Mouse (Mus musculus) lung, postnatal 0 days (tissue): ENCODE measurements around the gene Fam126b. TPM values are rescaled to one million over a fixed set of nuclear protein-coding genes. Genes with fewer than 3 reads are reported as not detected.

ENCODE experiments used
- ATAC-seq: fragments of 200-750 bp; cut with Nextera tagmentation; 2 replicates; pipeline ENCODE4 v1.8.0; 2017; ENCODE audit warnings: moderate library complexity
- DNase-seq: peaks from one replicate; pipeline ENCODE4 v3.0.0-alpha.2; 2016; ENCODE audit warnings: low spot score
- H3K27ac ChIP-seq: fragments of 300-500 bp; sonication (generic); 2 replicates; pipeline ENCODE4 v1.5.1; 2014; ENCODE audit warnings: antibody characterized with exemption, mild to moderate bottlenecking, low read length, mixed read lengths
- H3K27me3 ChIP-seq: fragments of 300-500 bp; sonication (generic); replicated peaks from 2 replicates; pipeline ENCODE4 v1.6.1; 2014; ENCODE audit warnings: low read length, mixed read lengths; ENCODE audit not compliant: insufficient read depth
- H3K36me3 ChIP-seq: fragments of 300-500 bp; sonication (generic); 2 replicates; pipeline ENCODE4 v1.6.1; 2014; ENCODE audit warnings: low read length, mixed read lengths; ENCODE audit not compliant: insufficient read depth
- H3K4me1 ChIP-seq: fragments of 300-500 bp; sonication (generic); 2 replicates; pipeline ENCODE4 v1.6.1; 2014; ENCODE audit warnings: antibody characterized with exemption, low read depth, low read length, mixed read lengths; ENCODE audit not compliant: insufficient read depth
- H3K4me2 ChIP-seq: fragments of 300-500 bp; sonication (generic); replicated peaks from 2 replicates; pipeline ENCODE4 v1.6.1; 2014; ENCODE audit warnings: low read depth, mild to moderate bottlenecking, low read length, moderate library complexity, mixed read lengths
- H3K4me3 ChIP-seq: fragments of 300-500 bp; sonication (generic); 2 replicates; pipeline ENCODE4 v1.5.1; 2014; ENCODE audit warnings: low read depth, low read length
- H3K9ac ChIP-seq: fragments of 300-500 bp; sonication (generic); replicated peaks from 2 replicates; pipeline ENCODE4 v1.6.1; 2014; ENCODE audit warnings: low read depth, mild to moderate bottlenecking
- H3K9me3 ChIP-seq: fragments of 300-500 bp; sonication (generic); 2 replicates; pipeline ENCODE4 v1.6.1; 2016; ENCODE audit warnings: low read length, mixed read lengths
- CTCF ChIP-seq: IDR thresholded peaks from 2 replicates; pipeline ENCODE4 v1.5.1; 2016; ENCODE audit warnings: antibody characterized with exemption, mild to moderate bottlenecking
- EP300 ChIP-seq: IDR thresholded peaks from 2 replicates; pipeline ENCODE4 v1.6.1; 2016; ENCODE audit warnings: antibody characterized with exemption, mild to moderate bottlenecking, control low read depth
- WGBS: fragments of 180-500 bp; shearing (Covaris S2); extraction: QIAGEN DNeasy Blood & Tissue Kit; methylation state at CpG from one replicate; pipeline ENCODE4 v1.1.7; 2014; 5-methylcytosine and 5-hydroxymethylcytosine counted together
- polyA plus RNA-seq: library from polyadenylated mRNA; unstranded; fragments of >200 nt; fragmentation: Nextera tagmentation; extraction: Ambion mirVana; gene quantifications from 2 replicates; pipeline ENCODE4 v1.2.1, GENCODE M21; 2015

The Fam126b gene
- polyA plus RNA-seq, 1 experiment from 2014 or later = 6.6 TPM

GRCm38 (mm10) chr1:58541386-58541785 lies 44.7 kb downstream of the Fam126b start:
- DNase-seq (no peak), ATAC-seq (no peak)
- WGBS = 72% methylated on average over 1 of the region's 1 CpGs
- H3K9me3 ChIP-seq = no peaks in the 10 kb centered on the region
- no peaks in the 10 kb centered on the region for H3K4me1 ChIP-seq
- no peaks in the 10 kb centered on the region for H3K27me3 ChIP-seq
- no peak for TF ChIP-seq EP300
- no peak for TF ChIP-seq CTCF
- peaks cover 26% of the 10 kb centered on the region; the same call in 1 of the 2 replicates for H3K36me3 ChIP-seq
- H3K9ac ChIP-seq = no peak overlapping the region
- H3K4me2 ChIP-seq = no peak overlapping the region
- H3K4me3 ChIP-seq = no peak overlapping the region
- H3K27ac ChIP-seq = no peak overlapping the region

DNA sequence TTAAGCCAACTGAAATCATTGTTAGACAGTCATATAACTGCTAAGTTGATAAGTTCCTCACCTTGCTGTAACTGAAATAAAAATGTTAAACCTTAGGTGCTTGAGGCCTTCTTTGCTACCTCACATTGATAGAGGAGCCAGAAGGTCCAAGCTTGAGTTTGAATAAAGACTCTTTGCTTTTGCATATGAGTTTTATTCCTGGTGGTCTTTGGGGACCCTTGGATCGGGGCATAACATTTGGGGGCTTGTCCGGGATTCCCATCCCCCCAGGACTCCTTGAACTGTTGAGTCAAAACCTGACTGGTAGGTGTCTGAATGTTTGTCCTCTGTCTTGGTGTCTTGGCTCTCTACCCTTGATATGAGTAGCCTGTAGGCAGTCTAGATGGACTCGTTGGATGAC lies 78.9 kb downstream of the Fam126b start:
- no peak for ATAC-seq
- H3K4me1 ChIP-seq = no peaks in the 10 kb centered on the region; the same call in 1 of the 2 replicates
- H3K9ac ChIP-seq = no peak overlapping the region
- H3K9me3 ChIP-seq = peaks cover 13% of the 10 kb centered on the region
- no peak overlapping the region for H3K4me3 ChIP-seq
- no peak overlapping the region for H3K4me2 ChIP-seq
- 96% methylated on average over 3 of the region's 3 CpGs for WGBS
- no peak for DNase-seq
- no peaks in the 10 kb centered on the region for H3K27me3 ChIP-seq
- no peak for TF ChIP-seq CTCF
- H3K36me3 ChIP-seq = no peaks in the 10 kb centered on the region
- H3K27ac ChIP-seq = no peak overlapping the region

GRCm38 (mm10) chr1:58504577-58505254 lies 81.4 kb downstream of the Fam126b start, which contains the start of gene Orc2:
TSS of gene Orc2 (minus strand) at chr1:58505109.
- Histone ChIP-seq H3K9me3 (peaks cover 13% of the 10 kb centered on the region), H3K27me3 (no peaks in the 10 kb centered on the region), H3K4me3 (peak within 1 kb of the TSS; percentile 90), H3K4me2 (peak within 1 kb of the TSS; percentile 92), H3K36me3 (peaks cover 2% of the 10 kb centered on the region; the same call in 1 of the 2 replicates), H3K4me1 (no peaks in the 10 kb centered on the region; the same call in 1 of the 2 replicates), H3K9ac (peak within 1 kb of the TSS; percentile 82), H3K27ac (peak within 1 kb of the TSS; percentile 85)
- ATAC-seq (peak; percentile 100), DNase-seq (peak; percentile 97)
- WGBS = 0% methylated on average over 48 of the region's 64 CpGs
- TF ChIP-seq EP300 (peak; percentile 37; the same call in 1 of the 2 replicates), CTCF (no peak)

DNA sequence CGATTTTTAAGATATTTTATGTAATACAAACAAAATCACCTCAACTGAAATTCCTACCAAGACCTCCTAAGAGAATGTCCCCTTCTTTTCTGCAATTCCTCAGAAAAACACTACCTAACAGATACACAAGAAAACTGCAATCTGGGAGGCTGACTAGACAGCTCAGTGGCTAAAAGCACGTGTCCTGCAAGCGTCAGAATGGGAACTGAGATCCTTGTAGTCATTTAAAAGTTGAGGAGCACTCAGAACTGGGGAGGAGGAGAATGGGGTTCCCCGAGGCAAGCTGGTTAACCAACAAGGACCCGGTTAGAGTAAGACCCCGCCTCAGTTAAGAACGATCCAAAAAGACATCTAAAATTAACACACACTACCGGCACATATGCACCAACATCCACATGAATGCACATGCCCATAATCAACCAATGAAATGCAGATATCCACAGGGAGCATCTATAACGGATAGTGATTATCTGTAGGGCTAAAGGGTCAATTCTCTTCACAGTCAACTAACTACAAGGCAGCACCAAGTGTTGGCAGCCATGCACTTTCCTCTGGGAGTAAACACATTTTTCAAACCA lies 82.2 kb downstream of the Fam126b start:
- Histone ChIP-seq H3K36me3 (peaks cover 6% of the 10 kb centered on the region; the same call in 1 of the 2 replicates), H3K4me1 (no peaks in the 10 kb centered on the region; the same call in 1 of the 2 replicates), H3K9me3 (peaks cover 13% of the 10 kb centered on the region), H3K4me2 (peak overlapping the region; percentile 92), H3K9ac (peak overlapping the region; percentile 82), H3K27me3 (no peaks in the 10 kb centered on the region), H3K27ac (no peak overlapping the region), H3K4me3 (peak overlapping the region; percentile 90)
- 17% methylated on average over 9 of the region's 9 CpGs for WGBS
- TF ChIP-seq CTCF (no peak), EP300 (no peak)
- ATAC-seq (no peak), DNase-seq (no peak)

DNA sequence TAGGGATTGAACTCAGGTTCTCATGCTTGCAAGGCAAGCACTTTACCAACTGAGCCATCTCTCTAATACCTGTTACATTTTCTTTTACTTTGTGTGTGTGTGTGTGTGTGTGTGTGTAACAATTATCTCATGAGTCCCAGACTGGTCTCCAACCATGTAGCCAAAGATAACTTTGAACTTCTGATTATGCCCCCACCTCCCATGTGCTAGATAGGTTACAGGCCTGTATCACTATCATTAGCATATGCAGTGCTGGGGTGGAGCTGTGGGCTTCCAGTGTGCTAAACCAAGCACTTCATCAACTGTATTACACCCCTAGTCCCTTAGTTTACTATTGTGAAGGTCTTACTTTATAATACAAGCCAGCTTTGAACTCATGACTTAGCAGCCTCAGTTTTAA lies 83.0 kb downstream of the Fam126b start:
- H3K4me2 ChIP-seq = no peak overlapping the region

GRCm38 (mm10) chr1:58498758-58499157 lies 87.4 kb downstream of the Fam126b start:
- Histone ChIP-seq H3K27ac (no peak overlapping the region), H3K4me3 (no peak overlapping the region), H3K9ac (no peak overlapping the region), H3K9me3 (no peaks in the 10 kb centered on the region), H3K4me2 (no peak overlapping the region), H3K36me3 (peaks cover 18% of the 10 kb centered on the region), H3K27me3 (no peaks in the 10 kb centered on the region), H3K4me1 (no peaks in the 10 kb centered on the region; the same call in 1 of the 2 replicates)
- TF ChIP-seq CTCF (peak; percentile 17; the same call in 1 of the 2 replicates), EP300 (no peak)
- 98% methylated on average over 1 of the region's 1 CpGs for WGBS
- DNase-seq (no peak), ATAC-seq (no peak)

More for the DNA sequence above, 83.0 kb downstream of the Fam126b start:
- DNase-seq (no peak), ATAC-seq (no peak)
- H3K9me3 ChIP-seq = peaks cover 11% of the 10 kb centered on the region
- no peak overlapping the region for H3K27ac ChIP-seq
- no peaks in the 10 kb centered on the region for H3K27me3 ChIP-seq
- H3K4me3 ChIP-seq = no peak overlapping the region
- no peak overlapping the region for H3K9ac ChIP-seq
- TF ChIP-seq CTCF (no peak), EP300 (no peak)
- no peaks in the 10 kb centered on the region; the same call in 1 of the 2 replicates for H3K4me1 ChIP-seq
- H3K36me3 ChIP-seq = peaks cover 6% of the 10 kb centered on the region; the same call in 1 of the 2 replicates
